Mouse (Mus musculus) kidney, postnatal 0 days (tissue): ENCODE measurements around the gene 4930402H24Rik. TPM values are rescaled to one million over a fixed set of nuclear protein-coding genes. Genes with fewer than 3 reads are reported as not detected.

ENCODE experiments used
- ATAC-seq: fragments of 200-750 bp; cut with Nextera tagmentation; replicated peaks from 2 replicates; pipeline ENCODE4 v1.8.0; 2017; ENCODE audit warnings: low read depth, moderate number of reproducible peaks, moderate TSS enrichment, moderate library complexity; ENCODE audit not compliant: low FRiP score
- DNase-seq: peaks from one replicate; pipeline ENCODE4 v3.0.0-alpha.2; 2016; ENCODE audit warnings: low spot score
- H3K27ac ChIP-seq: fragments of 300-500 bp; sonication (generic); 2 replicates; pipeline ENCODE4 v1.5.1; 2014; ENCODE audit warnings: mild to moderate bottlenecking
- H3K27me3 ChIP-seq: fragments of 300-500 bp; sonication (generic); 2 replicates; pipeline ENCODE4 v1.6.1; 2014; ENCODE audit warnings: low read length, mixed read lengths; ENCODE audit not compliant: insufficient read depth
- H3K36me3 ChIP-seq: fragments of 300-500 bp; sonication (generic); 2 replicates; pipeline ENCODE4 v1.6.1; 2014; ENCODE audit warnings: low read length, mixed read lengths; ENCODE audit not compliant: insufficient read depth
- H3K4me1 ChIP-seq: fragments of 300-500 bp; sonication (generic); replicated peaks from 2 replicates; pipeline ENCODE4 v1.6.1; 2014; ENCODE audit warnings: antibody characterized with exemption, low read length, mixed read lengths; ENCODE audit not compliant: insufficient read depth
- H3K4me2 ChIP-seq: fragments of 300-500 bp; sonication (generic); 2 replicates; pipeline ENCODE4 v1.6.1; 2014; ENCODE audit warnings: mild to moderate bottlenecking, low read length, moderate library complexity, mixed read lengths
- H3K4me3 ChIP-seq: fragments of 300-500 bp; sonication (generic); replicated peaks from 2 replicates; pipeline ENCODE4 v1.5.1; 2014; ENCODE audit warnings: low read depth, low read length
- H3K9ac ChIP-seq: fragments of 300-500 bp; sonication (generic); 2 replicates; pipeline ENCODE4 v1.6.1; 2014; ENCODE audit warnings: low read depth, low read length
- H3K9me3 ChIP-seq: fragments of 300-500 bp; sonication (generic); replicated peaks from 2 replicates; pipeline ENCODE4 v1.6.1; 2016; ENCODE audit warnings: low read length, inconsistent platforms, mixed read lengths
- CTCF ChIP-seq: IDR thresholded peaks from 2 replicates; pipeline ENCODE4 v1.5.1; 2016; ENCODE audit warnings: antibody characterized with exemption, low read depth, mild to moderate bottlenecking, moderate library complexity
- WGBS: fragments of 180-500 bp; shearing (Covaris S2); extraction: QIAGEN DNeasy Blood & Tissue Kit; methylation state at CpG from one replicate; pipeline ENCODE4 v1.1.7; 2014; 5-methylcytosine and 5-hydroxymethylcytosine counted together
- polyA plus RNA-seq: library from polyadenylated mRNA; unstranded; fragments of >200 nt; fragmentation: Nextera tagmentation; extraction: Ambion mirVana; gene quantifications from 2 replicates; pipeline ENCODE4 v1.2.1, GENCODE M21; 2015

The 4930402H24Rik gene
- polyA plus RNA-seq, 1 experiment from 2014 or later: 19.2 TPM

GRCm38 (mm10) chr2:130704040-130705001 lies 201.9 kb downstream of the 4930402H24Rik start:
- no peaks in the 10 kb centered on the region for H3K9me3 ChIP-seq
- 46% methylated on average over 9 of the region's 9 CpGs for WGBS
- DNase-seq (no peak), ATAC-seq (no peak)
- H3K4me3 ChIP-seq: no peak overlapping the region
- peaks cover 9% of the 10 kb centered on the region for H3K36me3 ChIP-seq
- no peaks in the 10 kb centered on the region for H3K27me3 ChIP-seq
- H3K27ac ChIP-seq: no peak overlapping the region
- TF ChIP-seq CTCF: no peak
- H3K4me2 ChIP-seq: no peak overlapping the region
- H3K4me1 ChIP-seq: 0 out of 2 replicates have a peak, but pooled peaks cover 4% of the 10 kb centered on the region
- H3K9ac ChIP-seq: no peak overlapping the region

GRCm38 (mm10) chr2:130697821-130698266 lies 208.4 kb downstream of the 4930402H24Rik start:
- DNase-seq: no peak
- Histone ChIP-seq H3K9me3 (no peaks in the 10 kb centered on the region), H3K27ac (no peak overlapping the region), H3K4me2 (peak overlapping the region; percentile 100), H3K4me3 (peak overlapping the region; percentile 58), H3K27me3 (no peaks in the 10 kb centered on the region), H3K36me3 (no peaks in the 10 kb centered on the region), H3K4me1 (no peaks in the 10 kb centered on the region), H3K9ac (peak overlapping the region; percentile 60)
- TF ChIP-seq CTCF: no peak
- WGBS: 6% methylated on average over 14 of the region's 14 CpGs
- ATAC-seq: 0 out of 2 replicates have a peak, but pooled peaks have one; percentile 5

- peak; percentile 71 for ATAC-seq
- Histone ChIP-seq H3K36me3 (no peaks in the 10 kb centered on the region), H3K4me1 (no peaks in the 10 kb centered on the region), H3K9me3 (no peaks in the 10 kb centered on the region), H3K27ac (no peak within 1 kb of the TSS), H3K4me2 (peak within 1 kb of the TSS; percentile 100), H3K27me3 (no peaks in the 10 kb centered on the region), H3K4me3 (peak within 1 kb of the TSS; percentile 58), H3K9ac (peak within 1 kb of the TSS; percentile 60)
- peak; percentile 66 for DNase-seq
- 0% methylated on average over 65 of the region's 65 CpGs for WGBS
- TF ChIP-seq CTCF: no peak
Measured at GRCm38 (mm10) chr2:130697153-130697810, 208.9 kb downstream of the 4930402H24Rik start, which contains the start of gene Slc4a11. Gene Slc4a11, minus strand, starts transcription at chr2:130697519.

- peak overlapping the region; percentile 100 for H3K4me2 ChIP-seq
- no peak for TF ChIP-seq CTCF
- H3K4me1 ChIP-seq: no peaks in the 10 kb centered on the region
- ATAC-seq (0 out of 2 replicates have a peak, but pooled peaks have one; percentile 9), DNase-seq (peak; percentile 27)
- no peaks in the 10 kb centered on the region for H3K36me3 ChIP-seq
- H3K9me3 ChIP-seq: no peaks in the 10 kb centered on the region
- 2% methylated on average over 31 of the region's 31 CpGs for WGBS
- H3K9ac ChIP-seq: peak overlapping the region; percentile 60
- H3K27me3 ChIP-seq: no peaks in the 10 kb centered on the region
- H3K27ac ChIP-seq: no peak overlapping the region
- peak overlapping the region; percentile 58 for H3K4me3 ChIP-seq
Measured at GRCm38 (mm10) chr2:130696700-130697152, 209.5 kb downstream of the 4930402H24Rik start.

GRCm38 (mm10) chr2:130693563-130693962 lies 212.6 kb downstream of the 4930402H24Rik start:
- Histone ChIP-seq H3K27ac (no peak overlapping the region), H3K4me1 (no peaks in the 10 kb centered on the region), H3K4me2 (no peak overlapping the region), H3K9ac (no peak overlapping the region), H3K27me3 (no peaks in the 10 kb centered on the region), H3K9me3 (no peaks in the 10 kb centered on the region), H3K4me3 (no peak overlapping the region), H3K36me3 (no peaks in the 10 kb centered on the region)
- ATAC-seq: no peak
- DNase-seq: no peak
- no peak for TF ChIP-seq CTCF
- 47% methylated on average over 3 of the region's 3 CpGs for WGBS

- H3K9ac ChIP-seq: no peak overlapping the region
- DNase-seq (no peak), ATAC-seq (no peak)
- TF ChIP-seq CTCF: no peak
- no peak overlapping the region for H3K27ac ChIP-seq
- H3K36me3 ChIP-seq: peaks cover 6% of the 10 kb centered on the region; the same call in 1 of the 2 replicates
- H3K4me3 ChIP-seq: no peak overlapping the region
- WGBS: 70% methylated on average over 2 of the region's 2 CpGs
- H3K9me3 ChIP-seq: no peaks in the 10 kb centered on the region
- H3K4me1 ChIP-seq: no peaks in the 10 kb centered on the region
- H3K4me2 ChIP-seq: no peak overlapping the region
- no peaks in the 10 kb centered on the region for H3K27me3 ChIP-seq
Measured at GRCm38 (mm10) chr2:130689011-130689410, 217.2 kb downstream of the 4930402H24Rik start.
